In the genomic region with DNA sequence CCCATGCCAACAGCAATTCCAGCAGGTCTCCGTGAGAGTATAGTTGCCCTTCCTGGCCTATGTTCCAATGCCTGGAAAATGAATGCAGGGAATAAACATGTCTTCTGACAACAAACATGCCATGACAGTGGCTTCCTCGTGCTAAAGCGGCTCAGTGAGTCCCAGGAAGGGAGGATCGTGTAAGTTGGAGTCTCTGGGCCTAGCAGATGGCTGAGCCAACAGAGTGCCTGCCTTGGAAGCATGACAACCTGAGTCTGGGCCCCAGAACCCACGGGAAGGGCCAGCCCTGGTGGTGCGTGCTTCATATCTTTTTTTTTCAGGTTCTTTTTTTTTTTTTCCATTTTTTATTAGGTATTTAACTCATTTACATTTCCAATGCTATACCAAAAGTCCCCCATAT, we compare ENCODE assay signal across 8 mouse cellular contexts.
"Had no signal": no experiment of that assay in that cellular context is flagged by ENCODE, and none has a peak within 500 bp of the region (broad histone marks: within the 10 kb centered on the region; RNA-seq: fewer than 3 reads in every experiment).

No protein-coding gene starts in this region.

- DNase-seq: kidney, adult 2 months; kidney, postnatal 14 days; lung, adult 2 months; lung, postnatal 36 days; right cerebral cortex, postnatal 4 days; spleen, adult 18-20 months; thymus, adult 18-20 months; thymus, postnatal 14 days had no signal
